Comparison of ENCODE assay signal across 20 mouse cellular contexts in genomic region chr11:119507772-119508171, GRCm38 (mm10). TPM values are rescaled to one million over a fixed set of nuclear protein-coding genes. Genes with fewer than 3 reads are reported as not detected.
DNase-seq lines count a peak whose midpoint lies in the region; ATAC-seq and TF ChIP-seq lines count a peak whose summit lies in the region.
"Had no signal": no experiment of that assay in that cellular context is flagged by ENCODE, and none has a peak within 500 bp of the region (broad histone marks: within the 10 kb centered on the region; RNA-seq: fewer than 3 reads in every experiment).

No protein-coding gene starts in this region.

- ATAC-seq in frontal cortex, adult (ENCODE audit: low TSS enrichment), result peak; percentile 73; the same call in 1 of the 2 replicates
- ATAC-seq: intestine, embryonic 15.5 days; liver, embryonic 12.5 days; midbrain, embryonic 15.5 days had no signal

- H3K27ac ChIP-seq in left cerebral cortex, adult 2 months, result peak overlapping the region; percentile 80
- peak overlapping the region; percentile 91 for H3K27ac ChIP-seq in layer of hippocampus, adult 2 months
- H3K27ac ChIP-seq: embryonic facial prominence, embryonic 10.5 days; heart, embryonic 10.5 days; hindbrain, embryonic 15.5 days; intestine, embryonic 15.5 days; liver, embryonic 12.5 days; midbrain, embryonic 15.5 days; neural tube, embryonic 15.5 days had no signal

- intact Hi-C loops in left cerebral cortex, adult 2 months (cut with DNase I), result loop anchor here (5.0 to 10.0 kb wide), 2 partner anchors 95 to 277 kb away; partner anchors contain the start of gene Rptor
- intact Hi-C loops in left cerebral cortex, postnatal 10 days (cut with DNase I), result no loop called here
- intact Hi-C loops in heart, postnatal 25 days (cut with DNase I), result loop anchor here (10.0 kb wide), 1 partner anchor 477 kb away; no protein-coding TSS in a partner anchor

- no peak overlapping the region for H3K4me3 ChIP-seq in left cerebral cortex, adult 2 months
- H3K4me3 ChIP-seq in layer of hippocampus, adult 2 months, result no peak overlapping the region
- H3K4me3 ChIP-seq: embryonic facial prominence, embryonic 10.5 days; heart, embryonic 10.5 days; hindbrain, embryonic 15.5 days; intestine, embryonic 15.5 days; liver, embryonic 12.5 days; midbrain, embryonic 15.5 days; neural tube, embryonic 15.5 days had no signal

- TF ChIP-seq CTCF in left cerebral cortex, adult 2 months (IDR thresholded peaks at IDR 0.05), result no peak
- no peak for TF ChIP-seq CTCF in layer of hippocampus, adult 2 months (conservative IDR thresholded peaks at IDR 0.05)

- DNase-seq in frontal cortex, postnatal 14 days (ENCODE audit: low spot score in 2 of 2), result no peak
- peak; percentile 51 to 74 for DNase-seq in left cerebral cortex, adult 2 months (ENCODE audit: extremely low spot score in 1 of 2, low spot score in 2 of 2)
- no peak for DNase-seq in left cerebral cortex, postnatal 10 days (ENCODE audit: extremely low spot score in 1 of 2, low spot score in 2 of 2)
- DNase-seq in layer of hippocampus, adult 2 months (ENCODE audit: low spot score in 2 of 2), result peak; percentile 80 to 81
- peak; percentile 66 for DNase-seq in right cerebral cortex, postnatal 25 days
- DNase-seq in heart, postnatal 25 days (ENCODE audit: low spot score), result no peak
- no peak for DNase-seq in thymus, adult 18-20 months
- DNase-seq: adrenal gland, postnatal 14 days; cerebellum, adult 11 months; kidney, postnatal 36 days; lung, adult 2 months; thymus, postnatal 36 days had no signal

RNA-seq across cellular contexts. Expression of gene Endov, which starts 16.6 kb away (rescaled TPM):
- 10 to 100 TPM; 31.3 to 35.3 TPM for total RNA-seq in left cerebral cortex, adult 2 months (2021)
- 10 to 100 TPM; 23.6 to 25.8 TPM for total RNA-seq in left cerebral cortex, postnatal 10 days (2021)
- total RNA-seq in layer of hippocampus, adult 2 months (2021), result 10 to 100 TPM; 35.8 to 35.9 TPM
- total RNA-seq in heart, postnatal 25 days (2021), result 10 to 100 TPM in 1 of 2 experiments, 1 to 10 TPM in 1; 7.1 to 10.3 TPM

RNA-seq across cellular contexts. Expression of gene Nptx1, which starts 39.8 kb away (rescaled TPM):
- 100 to 1,000 TPM; 247 to 272 TPM for total RNA-seq in left cerebral cortex, adult 2 months (2021)
- total RNA-seq in left cerebral cortex, postnatal 10 days (2021), result 10 to 100 TPM; 53.0 to 60.4 TPM
- total RNA-seq in layer of hippocampus, adult 2 months (2021), result 100 to 1,000 TPM; 475 to 499 TPM
- total RNA-seq in heart, postnatal 25 days (2021), result under 1 TPM; 0.26 to 0.34 TPM

Comparison
In these comparisons a context has a peak if more than half of its experiments do, and no peak if none do; other contexts are left out.
1. DNase-seq: peak in left cerebral cortex, adult 2 months (2 of 2), layer of hippocampus, adult 2 months (2 of 2) and right cerebral cortex, postnatal 25 days (single experiment); none in frontal cortex, postnatal 14 days (0 of 2), left cerebral cortex, postnatal 10 days (0 of 2), heart, postnatal 25 days (single experiment) and thymus, adult 18-20 months (0 of 2).
2. RNA of gene Nptx1, which starts 39.8 kb away (total RNA-seq): 475 to 499 TPM in layer of hippocampus, adult 2 months, 247 to 272 TPM in left cerebral cortex, adult 2 months and 53.0 to 60.4 TPM in left cerebral cortex, postnatal 10 days; 0.26 to 0.34 TPM in heart, postnatal 25 days; every median in the first group is over 10 times any median in the second.